Mouse (Mus musculus): ENCODE data around the gene Rbp4.
A peak's percentile ranks its signal among the peaks of the same experiment; 100 is the strongest.

Rbp4 gene

GRCm38 (mm10) chr19:38091512-38091985 is 33.5 kb downstream of the Rbp4 start:
- no peak for DNase-seq (ENCODE audit: low read depth, low spot score)

- DNase-seq (ENCODE audit: low read depth, low spot score), result no peak
These were observed 35.7 kb downstream of the Rbp4 start for GRCm38 (mm10) chr19:38089358-38089757.

- peak; percentile 74 for DNase-seq (ENCODE audit: low read depth, low spot score)
These were observed 38.0 kb downstream of the Rbp4 start for GRCm38 (mm10) chr19:38086948-38087551.

- no peak for DNase-seq (ENCODE audit: low read depth, low spot score)
These were observed 39.2 kb downstream of the Rbp4 start for GRCm38 (mm10) chr19:38085841-38086240.

- no peak for DNase-seq (ENCODE audit: low read depth, low spot score)
These were observed 42.1 kb downstream of the Rbp4 start for GRCm38 (mm10) chr19:38082931-38083525.

- DNase-seq (ENCODE audit: low read depth, low spot score), result no peak
These were observed 43.7 kb downstream of the Rbp4 start for GRCm38 (mm10) chr19:38081361-38081760.

GRCm38 (mm10) chr19:38077851-38078540 is 47.1 kb downstream of the Rbp4 start:
- DNase-seq (ENCODE audit: low read depth, low spot score), result no peak

GRCm38 (mm10) chr19:38076251-38076650 is 48.8 kb downstream of the Rbp4 start:
- peak; percentile 52 for DNase-seq (ENCODE audit: low read depth, low spot score)

GRCm38 (mm10) chr19:38075051-38075450 is 50.0 kb downstream of the Rbp4 start:
- DNase-seq (ENCODE audit: low read depth, low spot score), result no peak

- no peak for DNase-seq (ENCODE audit: low read depth, low spot score)
These were observed 51.9 kb downstream of the Rbp4 start for GRCm38 (mm10) chr19:38073226-38073625.

All from R1 (cell line).